Comparison of ENCODE assay signal across 8 mouse cellular contexts in genomic region chr19:46305432-46306267, GRCm38 (mm10). TPM values are rescaled to one million over a fixed set of nuclear protein-coding genes. Genes with fewer than 3 reads are reported as not detected.
DNase-seq lines count a peak whose midpoint lies in the region; TF ChIP-seq lines count a peak whose summit lies in the region.

No protein-coding gene starts in this region.

- H3K4me1 ChIP-seq in ES-E14 (ENCODE audit: control insufficient read depth in 2 of 2, insufficient read depth in 2 of 2, low read length in 2 of 2, poor library complexity in 1 of 2): peaks cover 0 to 18% of the 10 kb centered on the region in 2 experiments; a peak in 1 of 4 replicates
- peaks cover 43% of the 10 kb centered on the region for H3K4me1 ChIP-seq in forebrain, embryonic 10.5 days

- DNase-seq in ES-E14 (ENCODE audit: low read depth, low spot score): peak; percentile 89
- peak; percentile 67 to 83 for DNase-seq in adrenal gland, postnatal 4 days (ENCODE audit: low spot score in 2 of 2)
- peak; percentile 83 for DNase-seq in forebrain, embryonic 10.5 days (ENCODE audit: extremely low spot score, low spot score)
- DNase-seq in heart, postnatal 14 days: peak; percentile 93 to 95
- peak; percentile 92 to 95 for DNase-seq in kidney, postnatal 4 days
- peak; percentile 88 for DNase-seq in lung, postnatal 25 days (ENCODE audit: low spot score)
- DNase-seq in ovary, postnatal 14 days (ENCODE audit: low spot score): peak; percentile 85
- peak; percentile 81 for DNase-seq in urinary bladder, adult 2 months (ENCODE audit: low spot score)

- peaks cover 62% of the 10 kb centered on the region for H3K27me3 ChIP-seq in forebrain, embryonic 10.5 days (ENCODE audit: poor library complexity, severe bottlenecking)

- H3K27ac ChIP-seq in ES-E14 (ENCODE audit: insufficient read depth, low read depth, low read length, poor library complexity, severe bottlenecking): no peak overlapping the region
- peak overlapping the region; percentile 81 for H3K27ac ChIP-seq in forebrain, embryonic 10.5 days

- under 1% methylated on average over 43 of the region's 43 CpGs for whole genome bisulfite sequencing in forebrain, embryonic 10.5 days

- peak overlapping the region; percentile 70 for H3K9ac ChIP-seq in ES-E14 (ENCODE audit: insufficient read depth, low read depth, low read length, poor library complexity, severe bottlenecking)

- in situ Hi-C loops in ES-E14 (cut with MboI; ENCODE audit: low sequenced_read_pairs in 2 of 2, unreplicated experiment in 2 of 2): no loop called here

- intact Hi-C loops in heart, postnatal 14 days (cut with DNase I): loop anchor here (2.0 to 10.0 kb wide), 3 partner anchors 63 to 171 kb away; no protein-coding TSS in a partner anchor

- peaks cover 4% of the 10 kb centered on the region; the same call in 1 of the 2 replicates for H3K36me3 ChIP-seq in ES-E14 (ENCODE audit: control insufficient read depth, insufficient read depth, low read length, poor library complexity, severe bottlenecking)
- peaks cover 10% of the 10 kb centered on the region; the same call in 1 of the 2 replicates for H3K36me3 ChIP-seq in forebrain, embryonic 10.5 days (replicated peaks)

- H3K9me3 ChIP-seq in ES-E14 (ENCODE audit: control insufficient read depth, insufficient read depth, low read depth, low read length): no peaks in the 10 kb centered on the region
- H3K9me3 ChIP-seq in forebrain, embryonic 10.5 days: no peaks in the 10 kb centered on the region

- peak overlapping the region; percentile 69 to 99 for H3K4me3 ChIP-seq in ES-E14 (ENCODE audit: insufficient read depth in 1 of 2, low read depth in 1 of 2, low read length in 2 of 2, poor library complexity in 1 of 2, severe bottlenecking in 1 of 2)
- H3K4me3 ChIP-seq in forebrain, embryonic 10.5 days: peak overlapping the region; percentile 63

TF ChIP-seq in ES-E14, 5 proteins besides CTCF, POLR2A, EP300 and RAD21:
- TF ChIP-seq ZC3H11A (IDR thresholded peaks at IDR 0.05; ENCODE audit: borderline replicate concordance, low read depth, low read length) (no peak), HCFC1 (IDR thresholded peaks at IDR 0.05; ENCODE audit: borderline replicate concordance, insufficient read depth, low read length) (no peak), CHD2 (IDR thresholded peaks at IDR 0.05; ENCODE audit: low read depth, low read length) (no peak), ZNF384 (IDR thresholded peaks at IDR 0.05; ENCODE audit: low read depth, low read length) (no peak), MAFK (IDR thresholded peaks at IDR 0.05; ENCODE audit: insufficient read depth, low read depth, low read length) (no peak)

RNA-seq across cellular contexts. Expression of gene Nfkb2, which starts 1.5 kb away (rescaled TPM):
- 11.6 and 13.0 TPM in 2 replicates for total RNA-seq in ES-E14 (2012; rRNA removed)
- total RNA-seq in adrenal gland, postnatal 4 days (2021): 10 to 100 TPM; 22.0 to 24.3 TPM
- 3.8 and 3.9 TPM in 2 replicates for polyA plus RNA-seq in forebrain, embryonic 10.5 days (2016; fragmentation: Nextera tagmentation; extraction: Ambion mirVana)
- 10 to 100 TPM; 15.5 to 16.6 TPM for total RNA-seq in heart, postnatal 14 days (2021)
- 23.0 and 24.7 TPM in 2 replicates for polyA plus RNA-seq in urinary bladder, adult 2 months (2012; rRNA removed)

RNA-seq across cellular contexts. Expression of gene Psd, which starts 21.3 kb away (rescaled TPM):
- 2.4 and 3.1 TPM in 2 replicates for total RNA-seq in ES-E14 (2012; rRNA removed)
- 10 to 100 TPM; 19.0 to 22.6 TPM for total RNA-seq in adrenal gland, postnatal 4 days (2021)
- polyA plus RNA-seq in forebrain, embryonic 10.5 days (2016; fragmentation: Nextera tagmentation; extraction: Ambion mirVana): 2.8 and 2.9 TPM in 2 replicates
- 1 to 10 TPM; 1.7 to 1.9 TPM for total RNA-seq in heart, postnatal 14 days (2021)
- polyA plus RNA-seq in urinary bladder, adult 2 months (2012; rRNA removed): 156 and 191 TPM in 2 replicates

RNA-seq across cellular contexts. Expression of gene Fbxl15, which starts 22.3 kb away (rescaled TPM):
- 7.8 and 7.9 TPM in 2 replicates for total RNA-seq in ES-E14 (2012; rRNA removed)
- total RNA-seq in adrenal gland, postnatal 4 days (2021): 10 to 100 TPM in 1 of 2 experiments, 1 to 10 TPM in 1; 9.6 to 10.4 TPM
- 17.9 and 18.0 TPM in 2 replicates for polyA plus RNA-seq in forebrain, embryonic 10.5 days (2016; fragmentation: Nextera tagmentation; extraction: Ambion mirVana)
- 1 to 10 TPM; 5.5 to 6.9 TPM for total RNA-seq in heart, postnatal 14 days (2021)
- 11.0 and 11.7 TPM in 2 replicates for polyA plus RNA-seq in urinary bladder, adult 2 months (2012; rRNA removed)

RNA-seq across cellular contexts. Expression of gene Cuedc2, which starts 32.9 kb away (rescaled TPM):
- total RNA-seq in ES-E14 (2012; rRNA removed): 75.1 and 102 TPM in 2 replicates
- 100 to 1,000 TPM; 106 to 112 TPM for total RNA-seq in adrenal gland, postnatal 4 days (2021)
- polyA plus RNA-seq in forebrain, embryonic 10.5 days (2016; fragmentation: Nextera tagmentation; extraction: Ambion mirVana): 206 and 224 TPM in 2 replicates
- total RNA-seq in heart, postnatal 14 days (2021): 10 to 100 TPM; 88.0 to 89.6 TPM
- polyA plus RNA-seq in urinary bladder, adult 2 months (2012; rRNA removed): 114 and 120 TPM in 2 replicates

RNA-seq across cellular contexts. Expression of gene Mfsd13a, which starts 35.3 kb away (rescaled TPM):
- 9.9 and 19.8 TPM in 2 replicates for total RNA-seq in ES-E14 (2012; rRNA removed)
- 1 to 10 TPM; 4.8 to 5.7 TPM for total RNA-seq in adrenal gland, postnatal 4 days (2021)
- polyA plus RNA-seq in forebrain, embryonic 10.5 days (2016; fragmentation: Nextera tagmentation; extraction: Ambion mirVana): 12.5 and 13.3 TPM in 2 replicates
- 1 to 10 TPM; 2.9 to 3.6 TPM for total RNA-seq in heart, postnatal 14 days (2021)
- polyA plus RNA-seq in urinary bladder, adult 2 months (2012; rRNA removed): 4.8 and 5.2 TPM in 2 replicates
